Mouse (Mus musculus) lung, adult 2 months (tissue): ENCODE measurements at regions not wholly inside any gene's neighbourhood (a gene's known extent, or its start where the extent isn't known, plus 50 kb on each side); places are given as distances from the start of the nearest gene placed in this dataset.

Experiments used
- DNase-seq: peaks from one replicate; pipeline ENCODE4 v3.0.0; 2022
- H3K4me1 ChIP-seq: fragments of 200-500 bp; 2 replicates; pipeline ENCODE4 v1.6.1; 2011; ENCODE audit warnings: low read length; ENCODE audit not compliant: control insufficient read depth, insufficient read depth
- H3K4me3 ChIP-seq: fragments of 200-500 bp; replicated peaks from 2 replicates; pipeline ENCODE3; 2011; ENCODE audit warnings: low read depth, mild to moderate bottlenecking, control low read depth, low read length; ENCODE audit errors: extremely low read depth
- CTCF ChIP-seq: fragments of 200-500 bp; IDR thresholded peaks from 2 replicates; pipeline ENCODE4 v1.5.1; 2011; ENCODE audit warnings: mild to moderate bottlenecking, low read length, control low read depth; ENCODE audit not compliant: insufficient read depth
- POLR2A ChIP-seq: fragments of 200-500 bp; IDR thresholded peaks from 2 replicates; pipeline ENCODE4 v1.6.1; 2011; ENCODE audit warnings: low read depth, mild to moderate bottlenecking, control low read depth, low read length, borderline replicate concordance; ENCODE audit errors: extremely low read depth
- WGBS: fragments of 180-500 bp; shearing (Covaris S2); methylation state at CpG from one replicate; pipeline ENCODE4 v1.1.7; 2018; 5-methylcytosine and 5-hydroxymethylcytosine counted together

DNA sequence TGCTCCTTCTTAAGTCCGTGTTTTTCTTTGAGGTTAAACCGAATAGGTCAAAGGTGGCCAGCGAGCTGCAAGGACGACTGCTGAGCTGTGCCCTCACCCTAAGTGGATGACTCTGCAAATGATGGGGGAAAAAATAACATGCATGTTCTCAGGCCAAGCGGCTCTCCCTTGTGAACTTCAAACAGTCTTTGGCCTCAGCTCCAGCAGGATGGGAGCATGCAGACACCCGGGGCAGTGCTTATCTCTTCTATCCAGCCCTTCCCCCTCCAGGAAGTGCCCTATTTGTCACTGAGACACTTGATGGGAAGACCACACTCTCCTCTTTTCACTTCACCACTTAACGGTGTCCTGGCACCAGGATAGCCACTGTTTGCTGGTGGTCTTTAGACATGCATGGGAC, 157.3 kb upstream of the Serp2 start:
- DNase-seq: no peak
- TF ChIP-seq CTCF: no peak
- TF ChIP-seq POLR2A: no peak
- 27% methylated on average over 7 of the region's 7 CpGs for WGBS
- Histone ChIP-seq H3K4me3 (no peak overlapping the region), H3K4me1 (peaks cover 10% of the 10 kb centered on the region)

DNA sequence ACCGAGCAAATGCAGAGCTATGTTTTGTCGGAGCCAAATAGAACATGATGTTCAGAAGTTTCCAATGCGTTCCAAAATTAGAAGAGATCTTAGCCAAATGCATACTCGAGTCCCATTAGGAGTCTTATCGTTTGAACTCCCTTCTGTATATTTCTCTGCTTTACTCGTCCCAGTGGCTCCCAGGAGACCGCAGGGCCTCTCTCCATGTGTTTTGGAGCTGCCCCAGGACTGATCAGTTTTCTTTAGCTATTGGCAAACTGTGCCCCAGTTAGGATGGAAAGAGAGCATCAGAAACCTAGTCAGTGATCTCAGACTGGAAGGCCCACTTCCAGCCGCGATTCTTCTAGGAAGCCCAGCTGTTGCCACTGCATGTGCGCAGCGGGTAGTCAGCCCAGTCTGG, 152.0 kb upstream of the Serp2 start:
- whole genome bisulfite sequencing: 69% methylated on average over 11 of the region's 11 CpGs
- TF ChIP-seq CTCF: no peak
- no peak for TF ChIP-seq POLR2A
- no peak for DNase-seq
- Histone ChIP-seq H3K4me1 (no peaks in the 10 kb centered on the region), H3K4me3 (no peak overlapping the region)

DNA sequence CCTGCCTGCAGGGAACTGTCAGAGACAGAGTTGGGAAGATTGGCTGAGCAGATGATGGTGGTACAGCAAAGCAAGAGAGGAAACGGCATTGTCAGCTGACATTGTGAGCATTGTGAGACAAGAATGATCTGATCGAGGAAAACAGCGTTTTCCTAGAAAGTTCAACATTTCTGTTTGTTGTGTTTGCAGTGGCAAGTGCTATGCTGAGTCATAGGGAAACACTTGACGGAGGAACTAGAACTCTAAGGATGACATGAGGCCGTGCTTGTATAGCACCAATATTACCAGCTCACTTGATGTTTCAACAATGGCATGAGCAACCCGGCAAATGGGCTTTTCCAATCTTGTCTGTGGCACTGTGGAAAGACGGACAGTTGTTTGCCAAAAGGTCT, 146.7 kb upstream of the Serp2 start:
- 0 out of 2 replicates have a peak, but pooled peaks have one; percentile 6 for TF ChIP-seq CTCF
- TF ChIP-seq POLR2A: no peak
- DNase-seq: no peak
- peaks cover 5% of the 10 kb centered on the region for H3K4me1 ChIP-seq
- 58% methylated on average over 7 of the region's 7 CpGs for WGBS
- H3K4me3 ChIP-seq: no peak overlapping the region

- Histone ChIP-seq H3K4me3 (no peak overlapping the region), H3K4me1 (peaks cover 5% of the 10 kb centered on the region)
- TF ChIP-seq CTCF (no peak), POLR2A (no peak)
- no peak for DNase-seq
- WGBS: 56% methylated on average over 8 of the region's 8 CpGs
Observed at GRCm38 (mm10) chr14:76702709-76703372, 146.2 kb upstream of the Serp2 start.

- TF ChIP-seq CTCF: no peak
- TF ChIP-seq POLR2A: no peak
- DNase-seq: no peak
- WGBS: 52% methylated on average over 14 of the region's 14 CpGs
Observed at GRCm38 (mm10) chr14:76701911-76702708, 145.4 kb upstream of the Serp2 start.

GRCm38 (mm10) chr14:76701304-76701703, 144.6 kb upstream of the Serp2 start:
- H3K4me3 ChIP-seq: no peak overlapping the region
- TF ChIP-seq POLR2A (no peak), CTCF (no peak)
- 89% methylated on average over 1 of the region's 1 CpGs for WGBS
- DNase-seq: no peak
- H3K4me1 ChIP-seq: peaks cover 5% of the 10 kb centered on the region

More at GRCm38 (mm10) chr14:76701911-76702708, 145.4 kb upstream of the Serp2 start:
- Histone ChIP-seq H3K4me1 (peaks cover 5% of the 10 kb centered on the region), H3K4me3 (no peak overlapping the region)

DNA sequence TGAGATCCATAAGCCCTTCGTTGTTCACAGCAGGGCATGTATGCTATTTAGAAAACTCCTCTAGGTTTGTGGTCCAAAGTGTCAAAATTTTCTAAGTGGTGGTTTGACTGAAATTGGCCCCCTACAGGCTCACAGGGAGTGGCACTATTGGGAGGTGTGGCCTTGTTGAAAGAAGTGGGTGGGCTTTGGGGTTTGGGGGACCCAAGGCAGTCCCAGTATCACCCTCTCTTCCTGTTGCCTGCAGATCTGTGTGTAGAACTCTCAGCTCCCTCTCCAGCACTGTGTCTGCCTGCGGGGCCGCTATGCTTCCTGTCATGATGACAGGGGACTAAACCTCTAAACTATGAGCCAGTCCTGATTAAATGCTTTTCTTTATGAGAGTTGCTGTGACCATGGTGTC, 144.1 kb upstream of the Serp2 start:
- WGBS: 79% methylated on average over 3 of the region's 3 CpGs
- Histone ChIP-seq H3K4me1 (peaks cover 6% of the 10 kb centered on the region), H3K4me3 (no peak overlapping the region)
- no peak for DNase-seq
- no peak for TF ChIP-seq POLR2A
- no peak for TF ChIP-seq CTCF

DNA sequence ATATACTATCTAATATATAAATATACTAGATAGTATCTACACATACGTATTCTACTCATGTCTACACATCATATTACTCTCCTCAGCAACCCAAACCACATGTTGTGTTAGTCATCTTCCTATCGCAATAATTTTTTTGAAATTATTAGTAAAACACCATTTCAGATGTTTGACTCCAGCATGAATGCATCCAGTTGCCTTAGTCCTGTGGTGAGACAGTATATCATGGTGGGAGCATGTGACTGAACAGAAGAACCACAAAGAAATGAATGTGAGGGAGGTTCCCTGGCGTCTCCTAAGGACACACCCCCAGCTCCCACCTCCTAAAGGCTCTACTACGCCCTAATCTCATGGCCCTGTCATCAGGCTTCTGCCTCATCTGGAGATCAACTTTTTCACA, 143.5 kb upstream of the Serp2 start:
- TF ChIP-seq CTCF (no peak), POLR2A (no peak)
- H3K4me1 ChIP-seq: peaks cover 8% of the 10 kb centered on the region
- DNase-seq: no peak
- no peak overlapping the region for H3K4me3 ChIP-seq
- 92% methylated on average over 4 of the region's 4 CpGs for WGBS

- Histone ChIP-seq H3K4me1 (peaks cover 8% of the 10 kb centered on the region), H3K4me3 (no peak overlapping the region)
- 51% methylated on average over 4 of the region's 4 CpGs for WGBS
- no peak for TF ChIP-seq CTCF
- no peak for DNase-seq
Observed at GRCm38 (mm10) chr14:76698718-76699402, 142.2 kb upstream of the Serp2 start.

DNA sequence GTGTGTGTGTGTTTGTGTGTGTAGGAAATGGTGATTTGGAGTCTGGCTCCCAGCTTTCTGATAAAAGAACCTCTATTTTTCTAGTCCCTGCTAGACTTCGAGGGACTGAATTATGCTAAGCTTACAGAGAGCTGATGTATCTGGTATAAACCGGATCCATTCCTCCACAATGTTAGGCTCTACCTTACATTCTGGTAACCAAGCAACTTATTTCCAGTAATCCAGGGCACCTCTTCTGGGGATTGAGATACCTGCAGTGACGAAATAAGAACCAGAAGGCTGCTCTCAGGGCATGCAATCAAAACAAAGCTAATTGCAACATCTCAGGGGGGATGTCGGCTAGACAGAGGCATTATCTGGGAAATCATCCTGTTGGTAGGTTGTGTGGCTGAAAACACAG, 140.0 kb upstream of the Serp2 start:
- 58% methylated on average over 4 of the region's 4 CpGs for WGBS
- Histone ChIP-seq H3K4me3 (no peak overlapping the region), H3K4me1 (peaks cover 4% of the 10 kb centered on the region; the same call in 1 of the 2 replicates)
- TF ChIP-seq CTCF (no peak), POLR2A (no peak)
- DNase-seq: no peak
